Mouse (Mus musculus) spleen, postnatal 0 days (tissue): ENCODE data around the gene Stx16. TPM values are rescaled to one million over a fixed set of nuclear protein-coding genes. Genes with fewer than 3 reads are reported as not detected.

ENCODE experiments used
- polyA plus RNA-seq: library from polyadenylated mRNA; unstranded; fragments of >200 nt; fragmentation: Nextera tagmentation; extraction: Ambion mirVana; gene quantifications from 2 replicates; pipeline ENCODE4 v1.2.1, GENCODE M21; 2015

Gene Stx16
- 6.0 and 6.6 TPM in 2 replicates for polyA plus RNA-seq

DNA sequence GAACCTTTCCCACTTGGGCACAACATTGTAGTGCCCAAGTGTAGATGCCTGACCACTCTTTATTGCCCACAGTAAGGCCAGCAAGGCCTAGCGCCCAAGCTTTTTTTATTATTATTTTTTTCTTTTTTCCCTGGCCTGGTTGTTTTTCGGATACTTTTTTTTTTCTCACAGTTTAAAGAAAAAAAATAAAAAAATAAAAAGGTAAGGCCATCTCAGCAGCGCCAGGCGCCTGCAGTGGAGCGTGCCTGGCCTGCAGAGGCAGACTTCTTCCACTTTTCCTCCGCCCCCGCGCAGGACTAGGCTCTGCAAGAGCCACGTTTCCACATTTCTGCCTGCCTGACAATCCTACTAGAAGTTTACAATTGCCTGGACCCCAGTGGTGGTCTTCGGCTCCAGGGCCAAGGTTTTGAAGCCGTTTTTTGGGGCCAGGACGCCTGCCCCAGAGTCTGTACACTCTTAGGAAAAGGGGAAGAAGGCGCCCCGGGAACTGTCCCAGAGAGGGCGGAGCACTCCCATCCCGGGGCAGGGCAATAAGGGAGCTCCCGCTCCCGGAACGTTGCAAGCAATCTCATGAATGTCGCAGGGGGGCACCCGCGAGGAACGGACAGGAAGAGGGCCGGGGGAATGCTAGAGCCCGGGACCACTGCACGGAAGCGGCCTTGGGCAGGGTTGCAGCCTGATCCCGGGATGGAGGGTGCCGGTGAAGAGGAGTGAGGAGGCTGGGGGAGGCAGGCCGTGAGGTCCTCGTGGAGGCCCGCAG is at the start of gene Stx16:
Gene Stx16, plus strand, starts transcription at position 636 of the 760 bp plus-strand sequence.

DNA sequence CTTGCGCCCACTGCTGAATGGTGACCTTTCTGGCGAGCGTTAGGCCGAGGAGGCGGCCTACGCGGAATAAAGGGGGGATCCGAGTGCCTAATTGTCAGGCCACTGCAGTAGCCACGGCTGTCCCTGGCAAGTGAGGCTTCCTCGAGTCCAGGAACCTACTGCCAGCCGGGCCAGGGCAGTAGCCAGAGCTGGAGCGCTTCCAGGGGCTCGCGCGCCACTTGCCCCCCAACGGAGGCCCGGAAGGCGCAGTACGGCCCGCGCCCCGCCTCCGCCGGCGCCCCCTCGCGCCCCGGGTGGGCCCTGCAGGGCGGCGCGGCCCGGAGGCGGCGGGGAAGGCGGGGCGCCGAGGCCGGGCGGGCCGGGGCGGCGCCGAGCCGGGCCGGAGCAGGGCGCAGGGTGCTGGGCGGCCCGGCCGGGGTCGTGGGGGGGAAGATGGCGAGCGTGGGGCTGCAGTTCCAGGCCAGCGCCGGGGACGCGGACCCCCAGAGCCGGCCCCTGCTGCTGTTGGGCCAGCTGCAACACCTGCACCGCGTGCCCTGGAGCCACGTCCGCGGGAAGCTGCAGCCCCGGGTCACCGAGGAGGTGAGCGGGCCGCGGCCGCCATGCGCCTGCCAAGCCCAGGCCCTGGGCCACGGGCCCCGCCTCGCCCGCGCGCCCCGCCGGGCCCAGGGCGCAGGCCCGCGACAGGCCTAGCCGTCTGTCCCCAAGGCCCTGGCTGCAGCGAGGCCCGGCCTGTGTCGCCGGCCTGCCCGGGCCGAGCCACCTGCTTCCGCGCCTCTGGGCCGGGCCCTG is 34.1 kb downstream of the Stx16 start, which contains the start of gene Npepl1:
Gene Npepl1, plus strand, starts transcription at position 359 of the 792 bp plus-strand sequence.

Other genes starting within 250 kb of the Stx16 start
- 28.0 and 35.1 TPM in 2 replicates for gene Npepl1, start 34.0 kb downstream of the Stx16 start, polyA plus RNA-seq
- 802 and 989 TPM in 2 replicates for gene Gnas, start 208.0 kb downstream of the Stx16 start, polyA plus RNA-seq